ENCODE assay signal across 10 mouse cellular contexts in genomic region chr10:68442713-68443112, GRCm38 (mm10).
DNase-seq lines count a peak whose midpoint lies in the region; ATAC-seq and TF ChIP-seq lines count a peak whose summit lies in the region.
"Had no signal": no experiment of that assay in that cellular context is flagged by ENCODE, and none has a peak within 500 bp of the region (broad histone marks: within the 10 kb centered on the region; RNA-seq: fewer than 3 reads in every experiment).

No protein-coding gene starts in this region.

- no peak for TF ChIP-seq CTCF in thymus, adult 2 months (IDR thresholded peaks at IDR 0.05; ENCODE audit: borderline replicate concordance, control insufficient read depth, extremely low read depth, insufficient read depth, low read length, poor library complexity)

- no peak overlapping the region for H3K9ac ChIP-seq in heart, embryonic 15.5 days
- H3K9ac ChIP-seq in midbrain, embryonic 13.5 days (replicated peaks) = no peak overlapping the region
- H3K9ac ChIP-seq: liver, embryonic 13.5 days had no signal

- no peaks in the 10 kb centered on the region for H3K36me3 ChIP-seq in heart, embryonic 15.5 days
- no peaks in the 10 kb centered on the region for H3K36me3 ChIP-seq in thymus, adult 2 months (ENCODE audit: control insufficient read depth, insufficient read depth, low read length)
- H3K36me3 ChIP-seq in midbrain, embryonic 13.5 days = no peaks in the 10 kb centered on the region
- H3K36me3 ChIP-seq: liver, embryonic 13.5 days had no signal

- no peaks in the 10 kb centered on the region for H3K27me3 ChIP-seq in heart, embryonic 15.5 days
- no peaks in the 10 kb centered on the region for H3K27me3 ChIP-seq in thymus, adult 2 months (ENCODE audit: control insufficient read depth, insufficient read depth, low read length)
- no peaks in the 10 kb centered on the region for H3K27me3 ChIP-seq in midbrain, embryonic 13.5 days
- H3K27me3 ChIP-seq: liver, embryonic 13.5 days had no signal

- H3K9me3 ChIP-seq in heart, embryonic 15.5 days (replicated peaks) = no peaks in the 10 kb centered on the region
- H3K9me3 ChIP-seq in midbrain, embryonic 13.5 days = no peaks in the 10 kb centered on the region
- H3K9me3 ChIP-seq: liver, embryonic 13.5 days had no signal

- 0 out of 2 replicates have a peak overlapping the region, but pooled peaks have one; percentile 15 for H3K27ac ChIP-seq in heart, embryonic 15.5 days
- peak overlapping the region; percentile 56; the same call in 1 of the 2 replicates for H3K27ac ChIP-seq in thymus, adult 2 months (ENCODE audit: control insufficient read depth, insufficient read depth, low read length)
- no peak overlapping the region for H3K27ac ChIP-seq in midbrain, embryonic 13.5 days
- H3K27ac ChIP-seq: liver, embryonic 13.5 days had no signal

- no peak for DNase-seq in heart, adult 8-10 months (ENCODE audit: low spot score)
- DNase-seq in thymus, adult 2 months = no peak
- DNase-seq in thymus, postnatal 4 days = no peak
- DNase-seq in induced T-regulatory cell, adult 2 months (ENCODE audit: low read depth) = peak; percentile 35
- DNase-seq in urinary bladder, postnatal 4 days (ENCODE audit: low spot score in 2 of 2) = no peak
- DNase-seq: kidney, postnatal 14 days; liver, embryonic 13.5 days had no signal

- TF ChIP-seq POLR2A in thymus, adult 2 months (IDR thresholded peaks at IDR 0.05; ENCODE audit: control insufficient read depth, extremely low read depth, insufficient read depth, low read length, poor library complexity) = no peak

- WGBS in heart, embryonic 15.5 days = 27% methylated on average over 3 of the region's 3 CpGs
- 15% methylated on average over 3 of the region's 3 CpGs for WGBS in thymus, adult 2 months
- 24% methylated on average over 3 of the region's 3 CpGs for WGBS in midbrain, embryonic 13.5 days

- H3K4me3 ChIP-seq in heart, embryonic 15.5 days = no peak overlapping the region
- H3K4me3 ChIP-seq in thymus, adult 2 months (ENCODE audit: control insufficient read depth, insufficient read depth, low read length) = no peak overlapping the region
- no peak overlapping the region for H3K4me3 ChIP-seq in midbrain, embryonic 13.5 days (replicated peaks)
- H3K4me3 ChIP-seq: liver, embryonic 13.5 days; myocyte had no signal

- ATAC-seq in heart, embryonic 15.5 days (replicated peaks; ENCODE audit: insufficient number of reproducible peaks, insufficient read depth, low FRiP score, low read depth) = no peak
- no peak for ATAC-seq in midbrain, embryonic 13.5 days

- H3K4me1 ChIP-seq in heart, embryonic 15.5 days (replicated peaks) = peaks cover 22% of the 10 kb centered on the region
- H3K4me1 ChIP-seq in thymus, adult 2 months (replicated peaks; ENCODE audit: control insufficient read depth, insufficient read depth, low read length) = peaks cover 5% of the 10 kb centered on the region
- H3K4me1 ChIP-seq in midbrain, embryonic 13.5 days (replicated peaks) = 0 out of 2 replicates have a peak, but pooled peaks cover 3% of the 10 kb centered on the region

- H3K4me2 ChIP-seq in heart, embryonic 15.5 days = peak overlapping the region; percentile 33
- no peak overlapping the region for H3K4me2 ChIP-seq in midbrain, embryonic 13.5 days (replicated peaks)
- H3K4me2 ChIP-seq: liver, embryonic 13.5 days had no signal
